Mouse (Mus musculus): ENCODE results near the gene Tchp. TPM values are rescaled to one million over a fixed set of nuclear protein-coding genes. Genes with fewer than 3 reads are reported as not detected.

The Tchp gene
- total RNA-seq, 1 experiment: 20.6 TPM

GRCm38 (mm10) chr5:114745581-114745980 lies 38.0 kb downstream of the Tchp start:
- Histone ChIP-seq H3K4me1 (ENCODE audit: control insufficient read depth in 2 of 2, insufficient read depth in 2 of 2, low read length in 2 of 2, poor library complexity in 1 of 2) (peaks cover 0 to 2% of the 10 kb centered on the region in 2 experiments; a peak in 1 of 4 replicates), H3K27ac (ENCODE audit: insufficient read depth, low read depth, low read length, poor library complexity, severe bottlenecking) (no peak overlapping the region), H3K9ac (ENCODE audit: insufficient read depth, low read depth, low read length, poor library complexity, severe bottlenecking) (no peak overlapping the region), H3K4me3 (ENCODE audit: insufficient read depth in 1 of 2, low read depth in 1 of 2, low read length in 2 of 2, poor library complexity in 1 of 2, severe bottlenecking in 1 of 2) (no peak overlapping the region), H3K36me3 (ENCODE audit: control insufficient read depth, insufficient read depth, low read length, poor library complexity, severe bottlenecking) (peaks cover 37% of the 10 kb centered on the region), H3K9me3 (ENCODE audit: control insufficient read depth, insufficient read depth, low read depth, low read length) (no peaks in the 10 kb centered on the region)
- in situ Hi-C loops (cut with MboI; ENCODE audit: low sequenced_read_pairs in 2 of 2, unreplicated experiment in 2 of 2): no loop called here
- no peak for DNase-seq (ENCODE audit: low read depth, low spot score)
- TF ChIP-seq ZNF384 (IDR thresholded peaks at IDR 0.05; ENCODE audit: low read depth, low read length) (no peak), CHD2 (IDR thresholded peaks at IDR 0.05; ENCODE audit: low read depth, low read length) (no peak), HCFC1 (IDR thresholded peaks at IDR 0.05; ENCODE audit: borderline replicate concordance, insufficient read depth, low read length) (no peak), MAFK (IDR thresholded peaks at IDR 0.05; ENCODE audit: insufficient read depth, low read depth, low read length) (no peak), ZC3H11A (IDR thresholded peaks at IDR 0.05; ENCODE audit: borderline replicate concordance, low read depth, low read length) (no peak)

GRCm38 (mm10) chr5:114746886-114747285 lies 39.3 kb downstream of the Tchp start:
- no peak overlapping the region for H3K4me3 ChIP-seq (ENCODE audit: insufficient read depth in 1 of 2, low read depth in 1 of 2, low read length in 2 of 2, poor library complexity in 1 of 2, severe bottlenecking in 1 of 2)
- in situ Hi-C loops (cut with MboI; ENCODE audit: low sequenced_read_pairs in 2 of 2, unreplicated experiment in 2 of 2): no loop called here
- peaks cover 0 to 6% of the 10 kb centered on the region in 2 experiments; a peak in 2 of 4 replicates for H3K4me1 ChIP-seq (ENCODE audit: control insufficient read depth in 2 of 2, insufficient read depth in 2 of 2, low read length in 2 of 2, poor library complexity in 1 of 2)
- H3K9me3 ChIP-seq (ENCODE audit: control insufficient read depth, insufficient read depth, low read depth, low read length): no peaks in the 10 kb centered on the region
- TF ChIP-seq MAFK (IDR thresholded peaks at IDR 0.05; ENCODE audit: insufficient read depth, low read depth, low read length): no peak
- TF ChIP-seq CHD2 (IDR thresholded peaks at IDR 0.05; ENCODE audit: low read depth, low read length): no peak
- TF ChIP-seq HCFC1 (IDR thresholded peaks at IDR 0.05; ENCODE audit: borderline replicate concordance, insufficient read depth, low read length): no peak
- TF ChIP-seq ZNF384 (IDR thresholded peaks at IDR 0.05; ENCODE audit: low read depth, low read length): no peak
- TF ChIP-seq ZC3H11A (IDR thresholded peaks at IDR 0.05; ENCODE audit: borderline replicate concordance, low read depth, low read length): no peak
- H3K9ac ChIP-seq (ENCODE audit: insufficient read depth, low read depth, low read length, poor library complexity, severe bottlenecking): no peak overlapping the region
- peaks cover 37% of the 10 kb centered on the region for H3K36me3 ChIP-seq (ENCODE audit: control insufficient read depth, insufficient read depth, low read length, poor library complexity, severe bottlenecking)
- no peak for DNase-seq (ENCODE audit: low read depth, low spot score)
- no peak overlapping the region; the same call in 1 of the 2 replicates for H3K27ac ChIP-seq (ENCODE audit: insufficient read depth, low read depth, low read length, poor library complexity, severe bottlenecking)

GRCm38 (mm10) chr5:114747521-114747920 lies 40.0 kb downstream of the Tchp start:
- TF ChIP-seq MAFK (IDR thresholded peaks at IDR 0.05; ENCODE audit: insufficient read depth, low read depth, low read length) (no peak), CHD2 (IDR thresholded peaks at IDR 0.05; ENCODE audit: low read depth, low read length) (no peak), ZC3H11A (IDR thresholded peaks at IDR 0.05; ENCODE audit: borderline replicate concordance, low read depth, low read length) (no peak), ZNF384 (IDR thresholded peaks at IDR 0.05; ENCODE audit: low read depth, low read length) (no peak), HCFC1 (IDR thresholded peaks at IDR 0.05; ENCODE audit: borderline replicate concordance, insufficient read depth, low read length) (no peak)
- H3K36me3 ChIP-seq (ENCODE audit: control insufficient read depth, insufficient read depth, low read length, poor library complexity, severe bottlenecking): peaks cover 34% of the 10 kb centered on the region

GRCm38 (mm10) chr5:114750325-114750724 lies 42.8 kb downstream of the Tchp start:
- in situ Hi-C loops (cut with MboI; ENCODE audit: low sequenced_read_pairs in 2 of 2, unreplicated experiment in 2 of 2): no loop called here
- H3K27ac ChIP-seq (ENCODE audit: insufficient read depth, low read depth, low read length, poor library complexity, severe bottlenecking): no peak overlapping the region
- peaks cover 30% of the 10 kb centered on the region for H3K36me3 ChIP-seq (ENCODE audit: control insufficient read depth, insufficient read depth, low read length, poor library complexity, severe bottlenecking)

More at GRCm38 (mm10) chr5:114747521-114747920, 40.0 kb downstream of the Tchp start:
- H3K27ac ChIP-seq (ENCODE audit: insufficient read depth, low read depth, low read length, poor library complexity, severe bottlenecking): no peak overlapping the region
- no peak overlapping the region for H3K9ac ChIP-seq (ENCODE audit: insufficient read depth, low read depth, low read length, poor library complexity, severe bottlenecking)
- no peak for DNase-seq (ENCODE audit: low read depth, low spot score)
- H3K4me3 ChIP-seq (ENCODE audit: insufficient read depth in 1 of 2, low read depth in 1 of 2, low read length in 2 of 2, poor library complexity in 1 of 2, severe bottlenecking in 1 of 2): no peak overlapping the region
- in situ Hi-C loops (cut with MboI; ENCODE audit: low sequenced_read_pairs in 2 of 2, unreplicated experiment in 2 of 2): no loop called here
- H3K9me3 ChIP-seq (ENCODE audit: control insufficient read depth, insufficient read depth, low read depth, low read length): no peaks in the 10 kb centered on the region
- H3K4me1 ChIP-seq (ENCODE audit: control insufficient read depth in 2 of 2, insufficient read depth in 2 of 2, low read length in 2 of 2, poor library complexity in 1 of 2): peaks cover 0 to 9% of the 10 kb centered on the region in 2 experiments; a peak in 2 of 4 replicates

More at GRCm38 (mm10) chr5:114750325-114750724, 42.8 kb downstream of the Tchp start:
- H3K4me3 ChIP-seq (ENCODE audit: insufficient read depth in 1 of 2, low read depth in 1 of 2, low read length in 2 of 2, poor library complexity in 1 of 2, severe bottlenecking in 1 of 2): no peak overlapping the region
- H3K9ac ChIP-seq (ENCODE audit: insufficient read depth, low read depth, low read length, poor library complexity, severe bottlenecking): no peak overlapping the region
- TF ChIP-seq ZNF384 (IDR thresholded peaks at IDR 0.05; ENCODE audit: low read depth, low read length) (no peak), ZC3H11A (IDR thresholded peaks at IDR 0.05; ENCODE audit: borderline replicate concordance, low read depth, low read length) (no peak), MAFK (IDR thresholded peaks at IDR 0.05; ENCODE audit: insufficient read depth, low read depth, low read length) (no peak), HCFC1 (IDR thresholded peaks at IDR 0.05; ENCODE audit: borderline replicate concordance, insufficient read depth, low read length) (no peak), CHD2 (IDR thresholded peaks at IDR 0.05; ENCODE audit: low read depth, low read length) (no peak)
- DNase-seq (ENCODE audit: low read depth, low spot score): no peak
- H3K9me3 ChIP-seq (ENCODE audit: control insufficient read depth, insufficient read depth, low read depth, low read length): no peaks in the 10 kb centered on the region
- peaks cover 2 to 10% of the 10 kb centered on the region in 2 experiments; a peak in 3 of 4 replicates for H3K4me1 ChIP-seq (ENCODE audit: control insufficient read depth in 2 of 2, insufficient read depth in 2 of 2, low read length in 2 of 2, poor library complexity in 1 of 2)

Measured in ES-E14 (cell line).